Comparison of ENCODE assay signal across 25 mouse cellular contexts in the genomic region with DNA sequence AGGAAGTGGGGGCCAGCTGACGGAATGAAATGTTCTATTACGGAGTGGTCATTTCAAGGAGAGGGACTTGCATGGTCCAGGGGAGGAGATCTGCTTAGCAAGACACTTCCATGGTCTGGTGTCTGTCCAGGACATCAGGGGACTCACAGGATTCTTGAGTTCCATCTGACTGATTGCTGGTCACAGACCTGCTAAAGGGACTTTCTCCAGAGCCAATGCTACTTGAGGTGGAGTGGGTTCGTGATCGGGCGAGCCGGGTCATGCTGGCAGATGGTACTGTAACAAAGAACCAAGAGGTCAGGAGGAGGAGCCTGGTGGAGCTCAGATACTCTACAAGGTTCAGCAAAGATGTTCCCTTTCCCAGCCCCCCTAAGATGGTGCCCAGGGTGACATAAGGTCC. TPM values are rescaled to one million over a fixed set of nuclear protein-coding genes. Genes with fewer than 3 reads are reported as not detected.
"Had no signal": no experiment of that assay in that cellular context is flagged by ENCODE, and none has a peak within 500 bp of the region (broad histone marks: within the 10 kb centered on the region; RNA-seq: fewer than 3 reads in every experiment).

No protein-coding gene starts in this region.

- DNase-seq: gastrocnemius, postnatal 14 days; gastrocnemius, postnatal 36 days; heart, adult 18-20 months; heart, postnatal 14 days; heart, postnatal 36 days; kidney, adult 11 months; kidney, adult 2 months; kidney, adult 9 months; kidney, postnatal 25 days; kidney, postnatal 4 days; layer of hippocampus, adult 9-11 months; liver, postnatal 0 days had no signal

- H3K27ac ChIP-seq: heart, embryonic 13.5 days; heart, embryonic 15.5 days; hindbrain, embryonic 13.5 days; hindbrain, embryonic 15.5 days; hindbrain, postnatal 0 days; kidney, embryonic 15.5 days; kidney, postnatal 0 days; limb, embryonic 10.5 days; limb, embryonic 12.5 days; liver, embryonic 15.5 days had no signal

- H3K4me3 ChIP-seq: heart, embryonic 13.5 days; heart, embryonic 15.5 days; hindbrain, embryonic 13.5 days; hindbrain, embryonic 15.5 days; kidney, embryonic 15.5 days; limb, embryonic 10.5 days; limb, embryonic 12.5 days; liver, embryonic 12.5 days; liver, embryonic 15.5 days had no signal

- H3K4me1 ChIP-seq: heart, embryonic 15.5 days; hindbrain, embryonic 15.5 days; limb, embryonic 12.5 days had no signal

RNA-seq across cellular contexts. Expression of gene Sla2, which starts 41.6 kb away (rescaled TPM):
- total RNA-seq: gastrocnemius, adult 18-20 months; gastrocnemius, adult 8-10 months; gastrocnemius, postnatal 14 days; heart, postnatal 36 days; hindbrain, postnatal 0 days had no signal
